Mouse (Mus musculus) stomach, postnatal 0 days (tissue): ENCODE results near the gene Stub1.

Experiments
- CTCF ChIP-seq: IDR thresholded peaks from 2 replicates; pipeline ENCODE4 v1.5.1; 2016; ENCODE audit warnings: antibody characterized with exemption, low read depth, mild to moderate bottlenecking, moderate library complexity
- EP300 ChIP-seq: optimal IDR thresholded peaks from 2 replicates; pipeline ENCODE3; 2016; ENCODE audit warnings: antibody characterized with exemption

GRCm38 (mm10) chr17:25872676-25873075 lies 39.5 kb upstream of the Stub1 start:
- TF ChIP-seq CTCF (no peak), EP300 (no peak)
